Mouse (Mus musculus) midbrain, embryonic 10.5 days (tissue): ENCODE measurements at regions not wholly inside any gene's neighbourhood (a gene's known extent, or its start where the extent isn't known, plus 50 kb on each side); places are given as distances from the start of the nearest gene placed in this dataset.

Source experiments
- DNase-seq: peaks from one replicate; pipeline ENCODE4 v3.0.0-alpha.2; 2017; ENCODE audit warnings: low spot score
- H3K27ac ChIP-seq: fragments of 300-500 bp; sonication (generic); replicated peaks from 2 replicates; pipeline ENCODE4 v1.5.1; 2016; ENCODE audit warnings: mild to moderate bottlenecking
- H3K27me3 ChIP-seq: fragments of 300-500 bp; sonication (generic); 2 replicates; pipeline ENCODE4 v1.6.1; 2016; ENCODE audit warnings: low read depth, mild to moderate bottlenecking; ENCODE audit not compliant: poor library complexity, severe bottlenecking
- H3K36me3 ChIP-seq: fragments of 300-500 bp; sonication (generic); 2 replicates; pipeline ENCODE4 v1.6.1; 2016; ENCODE audit warnings: mild to moderate bottlenecking, moderate library complexity
- H3K4me1 ChIP-seq: fragments of 300-500 bp; sonication (generic); 2 replicates; pipeline ENCODE4 v1.6.1; 2016
- H3K4me3 ChIP-seq: fragments of 300-500 bp; sonication (generic); 2 replicates; pipeline ENCODE4 v1.5.1; 2016; ENCODE audit warnings: mild to moderate bottlenecking, moderate library complexity
- H3K9me3 ChIP-seq: fragments of 300-500 bp; sonication (generic); replicated peaks from 2 replicates; pipeline ENCODE4 v1.6.1; 2016; ENCODE audit warnings: mild to moderate bottlenecking
- WGBS: fragments of 180-500 bp; shearing (Covaris S2); methylation state at CpG from one replicate; pipeline ENCODE4 v1.1.7; 2016; 5-methylcytosine and 5-hydroxymethylcytosine counted together

DNA sequence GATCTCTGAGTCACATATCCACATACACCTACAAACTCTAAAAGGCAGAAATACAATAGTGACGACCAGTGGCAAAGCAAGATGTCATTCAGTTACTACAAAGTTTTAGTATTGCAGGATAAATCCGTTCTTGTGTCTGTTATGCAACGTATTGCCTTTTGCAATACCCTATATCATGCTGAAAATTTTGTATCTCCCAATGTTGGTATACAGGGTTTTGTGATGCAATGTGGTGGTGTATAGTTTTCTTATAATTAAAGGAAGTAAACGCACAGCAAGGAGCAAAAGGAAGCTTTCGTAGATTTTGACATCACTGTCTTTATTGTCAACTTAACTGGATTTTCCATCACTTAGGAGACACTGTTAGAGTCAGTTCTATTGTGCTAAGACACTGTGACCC is 231.5 kb upstream of the Crim1 start:
- no peak overlapping the region for H3K4me3 ChIP-seq
- H3K27me3 ChIP-seq: no peaks in the 10 kb centered on the region
- H3K27ac ChIP-seq: no peak overlapping the region
- DNase-seq: no peak
- no peaks in the 10 kb centered on the region for H3K9me3 ChIP-seq
- no peaks in the 10 kb centered on the region for H3K36me3 ChIP-seq
- 93% methylated on average over 5 of the region's 5 CpGs for WGBS
- no peaks in the 10 kb centered on the region for H3K4me1 ChIP-seq

DNA sequence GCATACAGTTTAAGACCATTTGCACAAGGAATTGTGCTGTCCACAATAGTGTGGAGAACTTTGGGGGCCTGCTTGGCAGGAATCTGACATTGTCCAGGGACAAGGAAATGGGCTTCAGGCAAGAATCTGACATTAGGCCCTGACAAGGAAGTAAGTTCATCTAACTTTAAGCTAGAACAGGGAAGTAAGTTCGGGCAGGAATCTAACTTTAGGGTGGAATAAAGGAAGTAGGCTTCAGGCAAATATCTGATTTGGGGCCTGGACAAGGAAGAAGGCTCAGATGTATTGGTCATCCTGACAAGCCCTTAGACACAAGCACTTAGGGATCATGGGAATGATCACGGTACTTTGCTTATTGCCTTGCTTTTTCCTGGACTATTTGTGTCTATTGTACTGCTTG is 230.9 kb upstream of the Crim1 start:
- Histone ChIP-seq H3K4me1 (no peaks in the 10 kb centered on the region), H3K4me3 (no peak overlapping the region)

More for the DNA sequence above, 230.9 kb upstream of the Crim1 start:
- no peaks in the 10 kb centered on the region for H3K9me3 ChIP-seq
- no peaks in the 10 kb centered on the region for H3K27me3 ChIP-seq
- no peak overlapping the region for H3K27ac ChIP-seq
- no peak for DNase-seq
- 91% methylated on average over 2 of the region's 2 CpGs for WGBS
- H3K36me3 ChIP-seq: no peaks in the 10 kb centered on the region
